In genomic region chr15:79808114-79808513, GRCm38 (mm10) we compare ENCODE assay signal across 9 mouse cellular contexts. TPM values are rescaled to one million over a fixed set of nuclear protein-coding genes. Genes with fewer than 3 reads are reported as not detected.
DNase-seq lines count a peak whose midpoint lies in the region; ATAC-seq and TF ChIP-seq lines count a peak whose summit lies in the region.
"Had no signal": no experiment of that assay in that cellular context is flagged by ENCODE, and none has a peak within 500 bp of the region (broad histone marks: within the 10 kb centered on the region; RNA-seq: fewer than 3 reads in every experiment).

No protein-coding gene starts in this region.

- H3K4me2 ChIP-seq in hindbrain, postnatal 0 days (ENCODE audit: low read depth, low read length): no peak overlapping the region
- H3K4me2 ChIP-seq in hindbrain, embryonic 16.5 days (ENCODE audit: low read length): no peak overlapping the region
- H3K4me2 ChIP-seq: embryonic facial prominence, embryonic 12.5 days had no signal

- H3K4me3 ChIP-seq in hindbrain, postnatal 0 days (ENCODE audit: low read length): no peak overlapping the region
- no peak overlapping the region for H3K4me3 ChIP-seq in hindbrain, embryonic 16.5 days (ENCODE audit: low read length)
- no peak overlapping the region for H3K4me3 ChIP-seq in thymus, adult 2 months (ENCODE audit: control insufficient read depth, insufficient read depth, low read length)
- H3K4me3 ChIP-seq: embryonic facial prominence, embryonic 12.5 days had no signal

- no peak for TF ChIP-seq POLR2A in thymus, adult 2 months (IDR thresholded peaks at IDR 0.05; ENCODE audit: control insufficient read depth, extremely low read depth, insufficient read depth, low read length, poor library complexity)

- no peaks in the 10 kb centered on the region for H3K9me3 ChIP-seq in hindbrain, postnatal 0 days (ENCODE audit: low read length)
- H3K9me3 ChIP-seq in hindbrain, embryonic 16.5 days (ENCODE audit: control insufficient read depth, low read length): no peaks in the 10 kb centered on the region
- H3K9me3 ChIP-seq: embryonic facial prominence, embryonic 12.5 days had no signal

- H3K27ac ChIP-seq in hindbrain, postnatal 0 days: no peak overlapping the region
- no peak overlapping the region for H3K27ac ChIP-seq in hindbrain, embryonic 16.5 days (ENCODE audit: low read depth, low read length)
- H3K27ac ChIP-seq in thymus, adult 2 months (ENCODE audit: control insufficient read depth, insufficient read depth, low read length): no peak overlapping the region
- H3K27ac ChIP-seq: embryonic facial prominence, embryonic 12.5 days had no signal

- peaks cover 3% of the 10 kb centered on the region; the same call in 1 of the 2 replicates for H3K4me1 ChIP-seq in hindbrain, postnatal 0 days (ENCODE audit: insufficient read depth, low read length)
- peaks cover 3% of the 10 kb centered on the region; the same call in 1 of the 2 replicates for H3K4me1 ChIP-seq in hindbrain, embryonic 16.5 days (ENCODE audit: control insufficient read depth, insufficient read depth, low read depth, low read length)
- peaks cover 8% of the 10 kb centered on the region; the same call in 1 of the 2 replicates for H3K4me1 ChIP-seq in thymus, adult 2 months (replicated peaks; ENCODE audit: control insufficient read depth, insufficient read depth, low read length)

- H3K27me3 ChIP-seq in hindbrain, postnatal 0 days (ENCODE audit: insufficient read depth, low read length): no peaks in the 10 kb centered on the region
- H3K27me3 ChIP-seq in hindbrain, embryonic 16.5 days (replicated peaks; ENCODE audit: control insufficient read depth, insufficient read depth, low read length): peaks cover 5% of the 10 kb centered on the region
- peaks cover 23% of the 10 kb centered on the region for H3K27me3 ChIP-seq in thymus, adult 2 months (ENCODE audit: control insufficient read depth, insufficient read depth, low read length)

- ATAC-seq in hindbrain, postnatal 0 days: no peak
- no peak for ATAC-seq in hindbrain, embryonic 16.5 days

- DNase-seq in hindbrain, postnatal 0 days (ENCODE audit: low spot score): peak; percentile 82
- peak; percentile 67 for DNase-seq in thymus, adult 2 months
- no peak for DNase-seq in thymus, adult 18-20 months
- DNase-seq in cerebellum, postnatal 10 days: peak; percentile 90 to 92
- DNase-seq in lung, postnatal 10 days: peak; percentile 68
- DNase-seq in ovary, adult 18-20 months (ENCODE audit: low spot score): no peak
- no peak for DNase-seq in heart, adult 9 months (ENCODE audit: low spot score in 2 of 2)

- 31% methylated on average over 5 of the region's 5 CpGs for WGBS in hindbrain, postnatal 0 days
- 32% methylated on average over 5 of the region's 5 CpGs for WGBS in hindbrain, embryonic 16.5 days
- 28% methylated on average over 5 of the region's 5 CpGs for WGBS in thymus, adult 2 months

- no peak overlapping the region for H3K9ac ChIP-seq in hindbrain, postnatal 0 days (replicated peaks; ENCODE audit: low read length)
- H3K9ac ChIP-seq in hindbrain, embryonic 16.5 days (ENCODE audit: low read depth, low read length): no peak overlapping the region
- H3K9ac ChIP-seq: embryonic facial prominence, embryonic 12.5 days had no signal

- no peaks in the 10 kb centered on the region for H3K36me3 ChIP-seq in hindbrain, postnatal 0 days (ENCODE audit: insufficient read depth, low read length)
- H3K36me3 ChIP-seq in hindbrain, embryonic 16.5 days (ENCODE audit: control insufficient read depth, insufficient read depth, low read length): no peaks in the 10 kb centered on the region
- no peaks in the 10 kb centered on the region for H3K36me3 ChIP-seq in thymus, adult 2 months (ENCODE audit: control insufficient read depth, insufficient read depth, low read length)
- H3K36me3 ChIP-seq: embryonic facial prominence, embryonic 12.5 days had no signal

- peak; percentile 92 for TF ChIP-seq CTCF in hindbrain, postnatal 0 days (IDR thresholded peaks at IDR 0.05; ENCODE audit: low read depth)
- no peak for TF ChIP-seq CTCF in thymus, adult 2 months (IDR thresholded peaks at IDR 0.05; ENCODE audit: borderline replicate concordance, control insufficient read depth, extremely low read depth, insufficient read depth, low read length, poor library complexity)

RNA-seq across cellular contexts. Expression of gene Nptxr, which starts 3.5 kb away (rescaled TPM):
- total RNA-seq in hindbrain, postnatal 0 days (2014; rRNA removed): 226 and 245 TPM in 2 replicates
- polyA plus RNA-seq in hindbrain, postnatal 0 days (2015; fragmentation: Nextera tagmentation; extraction: Ambion mirVana): 59.9 and 68.5 TPM in 2 replicates
- 44.1 and 58.7 TPM in 2 replicates for polyA plus RNA-seq in hindbrain, embryonic 16.5 days (2015; fragmentation: Nextera tagmentation; extraction: Ambion mirVana)
- polyA plus RNA-seq in thymus, adult 2 months (2012; rRNA removed): 1.2 and 1.4 TPM in 2 replicates

RNA-seq across cellular contexts. Expression of gene Npcd, which starts 25.9 kb away (rescaled TPM):
- 5.4 and 12.6 TPM in 2 replicates for total RNA-seq in hindbrain, postnatal 0 days (2014; rRNA removed)
- 2.4 and 2.7 TPM in 2 replicates for polyA plus RNA-seq in hindbrain, postnatal 0 days (2015; fragmentation: Nextera tagmentation; extraction: Ambion mirVana)
- polyA plus RNA-seq in hindbrain, embryonic 16.5 days (2015; fragmentation: Nextera tagmentation; extraction: Ambion mirVana): 0.41 and 0.67 TPM in 2 replicates
- polyA plus RNA-seq in thymus, adult 2 months (2012; rRNA removed): 0.55 TPM in 1 of 2 replicates, not detected in the other

RNA-seq across cellular contexts. Expression of gene Cbx6, which starts 26.4 kb away (rescaled TPM):
- 92.4 and 107 TPM in 2 replicates for total RNA-seq in hindbrain, postnatal 0 days (2014; rRNA removed)
- polyA plus RNA-seq in hindbrain, postnatal 0 days (2015; fragmentation: Nextera tagmentation; extraction: Ambion mirVana): 51.6 and 56.6 TPM in 2 replicates
- polyA plus RNA-seq in hindbrain, embryonic 16.5 days (2015; fragmentation: Nextera tagmentation; extraction: Ambion mirVana): 65.2 and 67.2 TPM in 2 replicates
- 136 and 145 TPM in 2 replicates for polyA plus RNA-seq in thymus, adult 2 months (2012; rRNA removed)

RNA-seq across cellular contexts. Expression of gene Dnal4, which starts 30.5 kb away (rescaled TPM):
- 42.7 and 50.3 TPM in 2 replicates for total RNA-seq in hindbrain, postnatal 0 days (2014; rRNA removed)
- 54.0 and 56.7 TPM in 2 replicates for polyA plus RNA-seq in hindbrain, postnatal 0 days (2015; fragmentation: Nextera tagmentation; extraction: Ambion mirVana)
- 61.8 and 64.9 TPM in 2 replicates for polyA plus RNA-seq in hindbrain, embryonic 16.5 days (2015; fragmentation: Nextera tagmentation; extraction: Ambion mirVana)
- 51.2 and 51.3 TPM in 2 replicates for polyA plus RNA-seq in thymus, adult 2 months (2012; rRNA removed)

Comparison
In these comparisons a context has a peak if more than half of its experiments do, and no peak if none do; other contexts are left out.
1. DNase-seq: peak in hindbrain, postnatal 0 days (single experiment), thymus, adult 2 months (single experiment), cerebellum, postnatal 10 days (2 of 2) and lung, postnatal 10 days (single experiment); none in thymus, adult 18-20 months (0 of 2), ovary, adult 18-20 months (single experiment) and heart, adult 9 months (0 of 2).
2. RNA of gene Nptxr, which starts 3.5 kb away (polyA plus RNA-seq): 59.9 to 68.5 TPM in hindbrain, postnatal 0 days and 44.1 to 58.7 TPM in hindbrain, embryonic 16.5 days; 1.2 to 1.4 TPM in thymus, adult 2 months; every median in the first group is over 10 times any median in the second.